Mouse (Mus musculus): ENCODE results near the gene Sin3b. TPM values are rescaled to one million over a fixed set of nuclear protein-coding genes. Genes with fewer than 3 reads are reported as not detected.
"Not testable (repeated sequence)": the region's sequence is repeated elsewhere in the genome, so short reads cannot be mapped to it uniquely, and the experiment has no call there.

Sin3b gene
- polyA plus RNA-seq (2016; fragmentation: Nextera tagmentation; extraction: Ambion mirVana): 154 and 175 TPM in 2 replicates

DNA sequence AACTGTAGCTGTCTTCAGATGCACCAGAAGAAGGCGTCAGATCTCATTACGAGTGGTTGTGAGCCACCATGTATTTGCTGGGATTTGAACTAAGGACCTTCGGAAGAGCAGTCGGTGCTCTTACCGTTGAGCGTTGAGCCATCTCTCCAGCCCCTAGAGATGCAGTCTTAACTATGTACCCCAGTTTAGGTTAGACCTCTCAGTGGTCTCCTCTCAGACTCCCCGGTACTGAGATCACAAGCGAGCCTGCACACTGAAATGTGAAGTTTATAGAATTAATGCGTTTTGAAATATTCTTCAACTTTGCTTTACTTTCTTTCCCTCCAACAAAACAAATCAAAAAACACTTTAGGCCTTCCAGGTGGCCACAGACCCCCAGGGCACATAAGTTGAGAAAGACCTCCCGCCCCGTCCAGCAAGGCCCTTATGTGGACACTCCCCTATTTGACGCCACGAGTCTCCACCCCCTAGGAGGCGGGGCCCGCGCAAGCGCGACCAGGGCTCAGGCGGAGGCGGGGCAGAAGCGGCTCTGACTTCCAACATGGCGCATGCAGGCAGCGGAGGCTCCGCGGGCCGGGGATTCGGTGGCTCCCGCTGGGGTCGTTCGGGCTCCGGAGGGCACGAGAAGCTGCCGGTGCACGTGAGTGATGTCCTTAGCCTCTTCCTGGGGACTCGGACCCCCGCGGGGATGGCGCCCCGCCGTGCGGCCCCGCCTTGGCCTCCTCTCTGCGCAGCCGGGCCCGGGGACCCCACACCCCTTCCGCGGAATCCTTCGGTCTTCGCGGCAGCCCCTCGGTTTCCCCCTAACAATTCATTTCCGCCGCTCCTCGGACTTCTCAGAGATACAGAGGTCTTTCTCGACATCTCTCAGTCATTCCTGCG is at the start of gene Sin3b:
Gene Sin3b (plus strand): TSS at position 517 of the 882 bp plus-strand sequence.
- Histone ChIP-seq H3K9me3 (no peaks in the 10 kb centered on the region), H3K36me3 (peaks cover 35% of the 10 kb centered on the region), H3K27me3 (ENCODE audit: insufficient read depth, poor library complexity, severe bottlenecking) (no peaks in the 10 kb centered on the region), H3K27ac (peak within 1 kb of the TSS; percentile 97), H3K4me3 (peak within 1 kb of the TSS; percentile 94), H3K4me1 (replicated peaks) (peaks cover 13% of the 10 kb centered on the region)
- 14% methylated on average over 56 of the region's 56 CpGs for WGBS
- DNase-seq (ENCODE audit: low spot score): peak; percentile 93

DNA sequence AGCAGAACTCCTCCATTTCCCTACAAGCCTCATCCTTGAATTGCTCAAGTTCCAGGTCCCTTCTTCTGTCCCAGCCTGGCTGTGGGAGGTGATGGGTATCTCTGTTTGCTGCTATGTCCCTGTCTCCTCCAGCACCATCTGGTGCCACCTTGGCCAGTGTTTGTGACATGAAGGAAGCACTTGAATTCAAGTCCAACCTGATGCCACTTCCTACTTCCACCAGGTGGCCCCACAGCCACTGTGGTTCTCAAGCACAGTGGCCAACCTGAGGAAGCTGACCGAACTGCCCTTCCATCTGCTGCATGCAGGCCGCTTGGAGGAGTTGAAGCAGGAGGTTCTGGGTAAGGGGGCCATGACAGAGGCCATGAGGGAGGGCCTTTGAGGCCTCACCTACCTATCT is 48.9 kb upstream of the Sin3b start:
- no peaks in the 10 kb centered on the region for H3K36me3 ChIP-seq
- H3K4me1 ChIP-seq (replicated peaks): no peaks in the 10 kb centered on the region
- 92% methylated on average over 2 of the region's 2 CpGs for WGBS
- no peak overlapping the region for H3K4me3 ChIP-seq
- no peak for DNase-seq (ENCODE audit: low spot score)
- no peaks in the 10 kb centered on the region for H3K27me3 ChIP-seq (ENCODE audit: insufficient read depth, poor library complexity, severe bottlenecking)
- H3K9me3 ChIP-seq: no peaks in the 10 kb centered on the region
- no peak overlapping the region for H3K27ac ChIP-seq

DNA sequence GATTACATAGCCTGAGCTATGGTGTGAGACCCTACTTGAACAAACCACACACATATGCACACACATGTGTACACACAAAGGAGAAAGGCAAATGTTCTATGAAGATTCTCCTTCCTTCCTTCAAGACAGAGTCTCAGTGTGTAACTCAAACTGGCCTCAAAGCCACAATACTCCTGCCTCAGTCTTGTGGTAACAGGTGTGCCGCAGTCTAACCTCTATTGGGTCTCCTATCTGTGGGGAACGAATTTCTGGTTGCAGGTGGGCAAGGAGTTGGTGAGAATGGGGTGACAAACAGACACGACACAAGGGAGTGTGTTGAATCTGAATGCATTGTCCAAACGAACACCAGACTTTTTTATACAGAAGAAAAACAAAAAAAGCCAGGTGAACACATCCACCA is 46.6 kb upstream of the Sin3b start:
- H3K4me3 ChIP-seq: no peak overlapping the region
- no peaks in the 10 kb centered on the region for H3K27me3 ChIP-seq (ENCODE audit: insufficient read depth, poor library complexity, severe bottlenecking)
- no peak overlapping the region for H3K27ac ChIP-seq
- H3K4me1 ChIP-seq (replicated peaks): no peaks in the 10 kb centered on the region
- H3K36me3 ChIP-seq: no peaks in the 10 kb centered on the region
- no peak for DNase-seq (ENCODE audit: low spot score)
- WGBS: 59% methylated on average over 4 of the region's 4 CpGs
- H3K9me3 ChIP-seq: no peaks in the 10 kb centered on the region

DNA sequence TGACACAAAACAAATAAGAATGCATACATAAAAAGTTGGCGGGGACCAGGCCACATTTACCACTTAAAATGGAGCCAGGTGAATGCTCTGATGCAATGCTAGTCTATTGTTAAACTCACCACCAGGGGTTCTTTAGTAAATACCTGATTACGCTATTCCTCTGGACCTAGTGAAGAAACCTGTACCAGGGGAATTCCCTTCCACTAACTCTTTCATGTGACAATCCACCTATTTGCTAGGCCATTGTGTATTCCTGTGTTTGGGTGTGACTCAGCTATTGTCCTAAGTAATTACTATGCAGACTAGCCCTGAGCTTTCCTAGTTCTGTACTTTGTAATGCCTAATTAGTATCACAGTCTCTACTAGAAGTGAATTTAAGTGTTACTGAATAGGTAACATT is 46.2 kb upstream of the Sin3b start:
- not testable (repeated sequence) for DNase-seq (ENCODE audit: low spot score); H3K4me1 ChIP-seq (replicated peaks); H3K27ac ChIP-seq; H3K36me3 ChIP-seq; H3K9me3 ChIP-seq; H3K27me3 ChIP-seq (ENCODE audit: insufficient read depth, poor library complexity, severe bottlenecking); H3K4me3 ChIP-seq
- WGBS: 50% methylated on average over 2 of the region's 2 CpGs

DNA sequence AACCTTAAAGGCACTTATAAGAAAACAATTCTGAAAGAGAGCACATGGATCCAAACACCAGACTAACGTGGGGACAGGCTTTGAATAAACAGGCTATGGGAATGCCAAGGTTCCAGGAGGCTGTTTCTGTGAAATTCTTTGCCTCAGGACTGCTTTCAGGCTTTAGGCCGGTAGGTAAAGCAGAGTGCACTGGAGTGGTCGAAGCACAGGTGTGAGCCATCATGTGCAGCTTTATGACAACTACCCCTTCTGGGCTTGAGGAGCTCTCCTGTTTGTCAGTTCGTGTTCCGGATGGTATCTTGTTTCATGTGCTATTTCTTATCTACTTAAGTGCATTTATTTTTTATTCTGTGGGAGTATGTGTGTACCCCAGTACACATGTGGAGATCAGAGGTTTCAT is 45.8 kb upstream of the Sin3b start:
- 68% methylated on average over 5 of the region's 5 CpGs for WGBS
- no peak overlapping the region for H3K4me3 ChIP-seq
- H3K27me3 ChIP-seq (ENCODE audit: insufficient read depth, poor library complexity, severe bottlenecking): no peaks in the 10 kb centered on the region

DNA sequence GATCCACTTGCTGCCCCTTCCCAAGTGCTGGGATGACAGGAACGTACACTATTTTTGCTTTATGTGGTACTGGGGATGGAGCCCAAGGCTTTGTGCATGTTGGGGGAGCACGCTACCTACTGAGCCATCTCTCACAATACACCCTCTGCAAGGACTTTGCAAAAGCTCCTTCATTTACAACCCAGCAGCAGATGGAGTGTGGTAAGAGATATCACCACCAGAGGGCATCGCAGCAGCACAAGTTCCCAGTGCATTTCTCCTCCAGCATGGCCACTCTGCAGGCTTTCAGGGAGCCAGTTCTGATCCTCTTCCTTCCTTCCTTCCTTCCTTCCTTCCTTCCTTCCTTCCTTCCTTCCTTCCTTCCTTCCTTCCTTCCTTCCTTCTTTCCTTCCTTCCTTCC is 43.0 kb upstream of the Sin3b start:
- 13% methylated on average over 3 of the region's 3 CpGs for WGBS
- peak; percentile 60 for DNase-seq (ENCODE audit: low spot score)
- H3K27ac ChIP-seq: no peak overlapping the region
- H3K4me3 ChIP-seq: no peak overlapping the region
- no peaks in the 10 kb centered on the region for H3K36me3 ChIP-seq
- no peaks in the 10 kb centered on the region for H3K9me3 ChIP-seq
- H3K4me1 ChIP-seq (replicated peaks): peaks cover 6% of the 10 kb centered on the region
- no peaks in the 10 kb centered on the region for H3K27me3 ChIP-seq (ENCODE audit: insufficient read depth, poor library complexity, severe bottlenecking)

More for the DNA sequence above, 45.8 kb upstream of the Sin3b start:
- no peak for DNase-seq (ENCODE audit: low spot score)
- no peak overlapping the region for H3K27ac ChIP-seq
- H3K36me3 ChIP-seq: no peaks in the 10 kb centered on the region
- no peaks in the 10 kb centered on the region for H3K4me1 ChIP-seq (replicated peaks)
- H3K9me3 ChIP-seq: no peaks in the 10 kb centered on the region

DNA sequence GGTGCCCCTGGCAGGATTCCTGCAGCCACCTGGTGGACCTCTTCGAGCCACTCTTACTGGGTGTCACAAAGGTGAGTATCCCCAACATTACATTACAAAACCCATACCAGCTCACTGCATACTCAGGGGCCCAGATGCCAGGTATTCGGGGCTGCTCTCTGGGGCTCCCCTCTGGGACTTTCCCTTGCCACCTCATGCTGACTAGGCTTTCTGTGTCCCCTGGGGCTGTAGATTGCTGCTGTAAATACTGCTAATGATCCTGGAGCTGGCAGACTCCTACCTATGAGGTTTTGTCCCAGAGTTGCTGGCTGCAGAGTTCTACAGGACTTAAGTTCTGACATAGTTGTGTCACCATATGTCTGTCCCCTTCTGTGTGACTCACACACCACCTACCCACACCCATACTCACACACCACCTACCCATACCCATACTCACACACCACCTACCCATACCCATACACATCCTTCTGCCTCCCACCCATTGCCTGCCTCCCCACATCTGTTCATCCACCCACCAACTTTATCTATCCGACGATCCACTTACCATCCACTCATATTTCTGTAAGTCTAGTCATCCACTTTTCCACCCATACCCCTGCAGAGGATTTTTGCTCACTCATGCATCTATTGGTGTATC is 40.9 kb upstream of the Sin3b start:
- DNase-seq (ENCODE audit: low spot score): no peak
- WGBS: 86% methylated on average over 4 of the region's 4 CpGs
- no peak overlapping the region for H3K4me3 ChIP-seq
- H3K4me1 ChIP-seq (replicated peaks): peaks cover 6% of the 10 kb centered on the region
- no peaks in the 10 kb centered on the region for H3K27me3 ChIP-seq (ENCODE audit: insufficient read depth, poor library complexity, severe bottlenecking)
- no peak overlapping the region for H3K27ac ChIP-seq
- no peaks in the 10 kb centered on the region for H3K9me3 ChIP-seq
- H3K36me3 ChIP-seq: no peaks in the 10 kb centered on the region

DNA sequence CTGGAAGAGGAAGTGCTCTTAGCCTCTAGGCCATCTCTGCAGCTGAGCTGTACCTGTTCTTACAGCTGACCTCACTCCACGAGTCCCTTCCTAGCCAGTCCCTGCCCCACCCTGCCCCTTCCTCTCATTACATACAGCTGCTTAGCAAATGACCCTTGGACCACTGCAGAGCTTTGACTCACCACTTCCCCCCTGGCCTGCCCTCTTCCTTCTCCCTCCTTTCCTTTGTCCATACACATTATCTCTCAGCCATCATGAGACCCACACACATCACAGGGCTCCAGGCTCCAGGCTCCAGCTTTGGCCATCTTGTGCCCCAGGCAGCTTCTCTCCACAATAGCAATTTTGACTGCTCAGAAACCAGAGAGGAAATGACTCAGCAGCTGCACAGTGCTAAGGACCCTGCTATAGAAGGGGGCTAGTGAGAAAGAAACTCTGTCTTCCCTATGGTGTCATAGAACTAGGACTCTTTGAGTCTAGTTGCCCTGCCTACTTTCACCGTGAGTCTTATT is 40.0 kb upstream of the Sin3b start:
- WGBS: 53% methylated on average over 2 of the region's 2 CpGs
- H3K4me3 ChIP-seq: no peak overlapping the region
- H3K4me1 ChIP-seq (replicated peaks): peaks cover 6% of the 10 kb centered on the region
- no peaks in the 10 kb centered on the region for H3K27me3 ChIP-seq (ENCODE audit: insufficient read depth, poor library complexity, severe bottlenecking)
- H3K27ac ChIP-seq: 0 out of 2 replicates have a peak overlapping the region, but pooled peaks have one; percentile 41
- no peaks in the 10 kb centered on the region for H3K9me3 ChIP-seq
- peak; percentile 6 for DNase-seq (ENCODE audit: low spot score)
- no peaks in the 10 kb centered on the region for H3K36me3 ChIP-seq

DNA sequence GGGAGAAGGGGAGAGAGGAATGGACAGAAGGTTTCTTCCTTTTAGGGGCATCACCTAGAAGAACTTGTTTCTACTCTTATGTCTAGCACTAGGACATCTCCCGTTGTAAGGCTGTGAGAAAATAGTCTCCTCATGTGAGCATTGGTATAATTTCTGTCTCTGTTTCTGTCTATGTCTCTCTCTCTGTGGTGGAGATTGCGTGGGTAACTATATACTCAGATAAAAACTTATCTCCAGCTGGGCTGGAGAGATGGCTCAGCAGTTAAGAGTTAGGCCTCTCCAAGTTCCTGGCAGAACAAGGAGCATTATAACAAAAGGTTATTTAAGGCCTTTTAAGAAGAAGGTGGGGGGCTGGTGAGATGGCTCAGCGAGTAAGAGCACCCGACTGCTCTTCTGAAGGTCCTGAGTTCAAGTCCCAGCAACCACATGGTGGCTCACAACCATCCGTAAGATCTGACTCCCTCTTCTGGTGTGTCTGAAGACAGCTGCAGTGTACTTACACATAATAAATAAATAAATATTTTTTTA is 39.4 kb upstream of the Sin3b start:
- whole genome bisulfite sequencing: 89% methylated on average over 5 of the region's 5 CpGs
- not testable (repeated sequence) for DNase-seq (ENCODE audit: low spot score); H3K9me3 ChIP-seq; H3K4me3 ChIP-seq; H3K36me3 ChIP-seq; H3K4me1 ChIP-seq (replicated peaks); H3K27ac ChIP-seq; H3K27me3 ChIP-seq (ENCODE audit: insufficient read depth, poor library complexity, severe bottlenecking)

DNA sequence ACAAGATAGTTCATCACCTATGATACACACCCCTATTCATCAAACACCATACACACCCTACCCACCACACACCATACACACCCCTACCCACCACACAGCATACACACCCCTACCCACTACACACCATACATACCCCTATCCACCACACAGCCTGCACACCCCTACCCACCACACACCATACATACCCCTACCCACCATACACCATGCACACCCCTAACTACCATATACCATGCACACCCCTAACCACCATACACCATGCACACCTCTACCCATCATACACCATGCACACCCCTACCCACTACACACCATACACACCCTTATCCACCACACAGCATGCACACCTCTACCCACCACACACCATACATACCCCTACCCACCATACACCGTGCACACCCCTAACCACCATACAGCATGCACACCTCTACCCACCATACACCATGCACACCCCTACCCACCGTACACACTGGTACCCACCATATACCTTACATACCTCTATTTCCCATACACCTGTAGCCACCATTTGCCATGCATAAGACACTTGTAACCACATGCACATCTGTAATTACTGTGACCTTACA is 24.6 kb upstream of the Sin3b start:
- H3K36me3 ChIP-seq: no peaks in the 10 kb centered on the region

DNA sequence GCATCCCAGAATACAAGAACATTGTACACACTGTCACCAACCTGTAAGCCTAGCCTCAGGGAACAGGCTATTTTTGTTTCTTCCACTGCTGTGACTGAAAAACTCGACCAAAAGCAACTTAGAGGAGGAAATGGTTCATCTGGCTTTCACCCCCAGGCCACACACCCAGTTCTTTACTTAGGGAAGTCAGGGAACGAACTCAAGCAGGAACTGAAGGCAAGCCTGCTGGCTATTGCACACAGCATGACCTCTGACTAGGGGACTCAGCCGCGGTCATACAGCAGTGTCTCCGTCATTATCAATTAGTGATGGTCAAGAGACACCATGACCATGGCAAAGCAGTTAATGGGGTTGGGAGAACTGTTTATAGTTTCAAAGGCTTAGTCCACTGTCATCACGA is 10.5 kb upstream of the Sin3b start:
- WGBS: 33% methylated on average over 6 of the region's 6 CpGs
- no peak overlapping the region for H3K4me3 ChIP-seq

More for the DNA sequence above, 24.6 kb upstream of the Sin3b start:
- peaks cover 2% of the 10 kb centered on the region; the same call in 1 of the 2 replicates for H3K9me3 ChIP-seq
- no peaks in the 10 kb centered on the region for H3K4me1 ChIP-seq (replicated peaks)
- H3K27ac ChIP-seq: no peak overlapping the region
- DNase-seq (ENCODE audit: low spot score): no peak
- H3K4me3 ChIP-seq: no peak overlapping the region
- H3K27me3 ChIP-seq (ENCODE audit: insufficient read depth, poor library complexity, severe bottlenecking): no peaks in the 10 kb centered on the region
- 91% methylated on average over 2 of the region's 2 CpGs for WGBS

DNA sequence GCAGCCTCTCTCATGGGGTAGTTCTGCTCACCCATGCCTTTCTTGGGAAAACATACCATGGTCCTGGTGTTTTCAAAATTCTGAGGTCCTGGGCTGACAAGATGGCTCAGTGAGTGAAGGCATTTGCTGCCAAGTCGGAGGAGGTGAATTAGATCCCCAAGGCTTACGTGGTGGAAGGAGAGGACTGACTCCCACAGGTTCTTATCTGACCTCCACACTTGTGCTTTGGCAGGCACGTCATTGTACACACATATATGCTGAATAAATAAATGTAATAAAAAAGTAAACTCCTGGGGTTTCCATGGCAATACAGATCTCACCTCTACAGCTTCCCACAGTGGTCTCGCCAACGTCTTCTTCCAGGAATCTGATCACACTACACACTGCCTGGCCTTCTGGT is 6.5 kb upstream of the Sin3b start:
- no peak for DNase-seq (ENCODE audit: low spot score)
- Histone ChIP-seq H3K36me3 (no peaks in the 10 kb centered on the region), H3K27ac (no peak overlapping the region), H3K27me3 (ENCODE audit: insufficient read depth, poor library complexity, severe bottlenecking) (no peaks in the 10 kb centered on the region), H3K4me1 (replicated peaks) (peaks cover 7% of the 10 kb centered on the region), H3K9me3 (no peaks in the 10 kb centered on the region), H3K4me3 (no peak overlapping the region)
- WGBS: 86% methylated on average over 5 of the region's 5 CpGs

More for the DNA sequence above, 10.5 kb upstream of the Sin3b start:
- peak; percentile 19 for DNase-seq (ENCODE audit: low spot score)
- no peaks in the 10 kb centered on the region for H3K9me3 ChIP-seq
- H3K27me3 ChIP-seq (ENCODE audit: insufficient read depth, poor library complexity, severe bottlenecking): no peaks in the 10 kb centered on the region
- H3K27ac ChIP-seq: no peak overlapping the region
- no peaks in the 10 kb centered on the region for H3K36me3 ChIP-seq
- peaks cover 7% of the 10 kb centered on the region for H3K4me1 ChIP-seq (replicated peaks)
